Mouse (Mus musculus): ENCODE measurements around the gene Fndc7. TPM values are rescaled to one million over a fixed set of nuclear protein-coding genes. Genes with fewer than 3 reads are reported as not detected.

Gene Fndc7
- total RNA-seq, 2 experiments from 2014 or later, result 1.4 TPM; not detected in 1

GRCm38 (mm10) chr3:108815631-108816030 lies 74.2 kb downstream of the Fndc7 start:
- ATAC-seq (replicated peaks; ENCODE audit: low FRiP score, poor library complexity, severe bottlenecking), result no peak

- no peak for ATAC-seq (replicated peaks; ENCODE audit: low FRiP score, poor library complexity, severe bottlenecking)
These were observed 79.0 kb downstream of the Fndc7 start for GRCm38 (mm10) chr3:108810747-108811263.

GRCm38 (mm10) chr3:108805622-108806021 lies 84.2 kb downstream of the Fndc7 start:
- ATAC-seq (replicated peaks; ENCODE audit: low FRiP score, poor library complexity, severe bottlenecking), result no peak

Other genes starting within 250 kb of the Fndc7 start
- 7.9 and 13.4 TPM in 2 replicates for gene Clcc1, start 236.1 kb downstream of the Fndc7 start, total RNA-seq (2015; ENCODE audit: low replicate concordance)
- 19.9 and 23.7 TPM in 2 replicates for gene Clcc1, start 236.1 kb downstream of the Fndc7 start, total RNA-seq (2017; ENCODE audit: low replicate concordance)
- 8.2 and 25.0 TPM in 2 replicates for gene Gpsm2, start 167.7 kb downstream of the Fndc7 start, total RNA-seq (2015; ENCODE audit: low replicate concordance)
- 47.5 and 64.2 TPM in 2 replicates for gene Gpsm2, start 167.7 kb downstream of the Fndc7 start, total RNA-seq (2017; ENCODE audit: low replicate concordance)
- gene Aknad1, start 150.3 kb downstream of the Fndc7 start, total RNA-seq (2015; ENCODE audit: low replicate concordance), result 1.3 and 6.3 TPM in 2 replicates
- gene Aknad1, start 150.3 kb downstream of the Fndc7 start, total RNA-seq (2017; ENCODE audit: low replicate concordance), result 1.6 and 8.6 TPM in 2 replicates
- gene Stxbp3, start 49.5 kb downstream of the Fndc7 start, total RNA-seq (2015; ENCODE audit: low replicate concordance), result 15.8 and 25.7 TPM in 2 replicates
- 16.0 and 21.0 TPM in 2 replicates for gene Stxbp3, start 49.5 kb downstream of the Fndc7 start, total RNA-seq (2017; ENCODE audit: low replicate concordance)
- 51.4 and 52.3 TPM in 2 replicates for gene Prpf38b, start 21.7 kb upstream of the Fndc7 start, total RNA-seq (2015; ENCODE audit: low replicate concordance)
- gene Prpf38b, start 21.7 kb upstream of the Fndc7 start, total RNA-seq (2017; ENCODE audit: low replicate concordance), result 128 and 134 TPM in 2 replicates
- gene Henmt1, start 49.9 kb upstream of the Fndc7 start, total RNA-seq (2015; ENCODE audit: low replicate concordance), result not detected in 2 replicates
- not detected in 2 replicates for gene Henmt1, start 49.9 kb upstream of the Fndc7 start, total RNA-seq (2017; ENCODE audit: low replicate concordance)
- gene Gm9857, start 50.4 kb upstream of the Fndc7 start, total RNA-seq (2015; ENCODE audit: low replicate concordance), result not detected in 2 replicates
- not detected in 2 replicates for gene Gm9857, start 50.4 kb upstream of the Fndc7 start, total RNA-seq (2017; ENCODE audit: low replicate concordance)
- gene Fam102b, start 137.6 kb upstream of the Fndc7 start, total RNA-seq (2015; ENCODE audit: low replicate concordance), result 6.3 and 10.2 TPM in 2 replicates
- gene Fam102b, start 137.6 kb upstream of the Fndc7 start, total RNA-seq (2017; ENCODE audit: low replicate concordance), result 6.3 and 6.5 TPM in 2 replicates
- gene Slc25a54, start 190.5 kb upstream of the Fndc7 start, total RNA-seq (2015; ENCODE audit: low replicate concordance), result not detected in 2 replicates
- gene Slc25a54, start 190.5 kb upstream of the Fndc7 start, total RNA-seq (2017; ENCODE audit: low replicate concordance), result not detected in 2 replicates
- 14.8 and 18.8 TPM in 2 replicates for gene Slc25a24, start 233.1 kb upstream of the Fndc7 start, total RNA-seq (2015; ENCODE audit: low replicate concordance)
- 25.9 and 28.1 TPM in 2 replicates for gene Slc25a24, start 233.1 kb upstream of the Fndc7 start, total RNA-seq (2017; ENCODE audit: low replicate concordance)